Mouse (Mus musculus): ENCODE measurements around the gene Pdlim5. TPM values are rescaled to one million over a fixed set of nuclear protein-coding genes. Genes with fewer than 3 reads are reported as not detected.
"Not testable (repeated sequence)": the region's sequence is repeated elsewhere in the genome, so short reads cannot be mapped to it uniquely, and the experiment has no call there.

Pdlim5 gene
- polyA plus RNA-seq, 1 experiment from 2014 or later, result 246 TPM

- Histone ChIP-seq H3K9ac (ENCODE audit: low read length) (no peak overlapping the region), H3K4me1 (ENCODE audit: control insufficient read depth, insufficient read depth, low read length) (no peaks in the 10 kb centered on the region), H3K9me3 (replicated peaks; ENCODE audit: control insufficient read depth, low read length) (no peaks in the 10 kb centered on the region), H3K27ac (ENCODE audit: low read length) (no peak overlapping the region), H3K4me2 (ENCODE audit: low read depth, low read length) (no peak overlapping the region), H3K27me3 (ENCODE audit: control insufficient read depth, insufficient read depth, low read length) (no peaks in the 10 kb centered on the region), H3K36me3 (ENCODE audit: control insufficient read depth, insufficient read depth) (no peaks in the 10 kb centered on the region), H3K4me3 (ENCODE audit: low read length) (no peak overlapping the region)
- no peak for ATAC-seq (replicated peaks; ENCODE audit: extremely low read depth, insufficient read depth, low FRiP score)
- 78% methylated on average over 3 of the region's 3 CpGs for WGBS
Measured at GRCm38 (mm10) chr3:142212186-142212585, 183.3 kb downstream of the Pdlim5 start.

- 63% methylated on average over 6 of the region's 6 CpGs for WGBS
Measured at GRCm38 (mm10) chr3:142209981-142210380, 185.5 kb downstream of the Pdlim5 start.

GRCm38 (mm10) chr3:142209057-142209456 lies 186.4 kb downstream of the Pdlim5 start:
- Histone ChIP-seq H3K9ac (ENCODE audit: low read length) (no peak overlapping the region), H3K36me3 (ENCODE audit: control insufficient read depth, insufficient read depth) (no peaks in the 10 kb centered on the region), H3K27me3 (ENCODE audit: control insufficient read depth, insufficient read depth, low read length) (no peaks in the 10 kb centered on the region), H3K9me3 (replicated peaks; ENCODE audit: control insufficient read depth, low read length) (no peaks in the 10 kb centered on the region), H3K4me3 (ENCODE audit: low read length) (no peak overlapping the region), H3K4me2 (ENCODE audit: low read depth, low read length) (no peak overlapping the region), H3K27ac (ENCODE audit: low read length) (no peak overlapping the region), H3K4me1 (ENCODE audit: control insufficient read depth, insufficient read depth, low read length) (no peaks in the 10 kb centered on the region)
- 83% methylated on average over 11 of the region's 11 CpGs for WGBS
- ATAC-seq (replicated peaks; ENCODE audit: extremely low read depth, insufficient read depth, low FRiP score), result no peak

More at GRCm38 (mm10) chr3:142209981-142210380, 185.5 kb downstream of the Pdlim5 start:
- H3K36me3 ChIP-seq (ENCODE audit: control insufficient read depth, insufficient read depth), result no peaks in the 10 kb centered on the region
- no peak overlapping the region for H3K4me2 ChIP-seq (ENCODE audit: low read depth, low read length)
- H3K4me3 ChIP-seq (ENCODE audit: low read length), result no peak overlapping the region
- H3K27ac ChIP-seq (ENCODE audit: low read length), result no peak overlapping the region
- H3K4me1 ChIP-seq (ENCODE audit: control insufficient read depth, insufficient read depth, low read length), result no peaks in the 10 kb centered on the region
- no peaks in the 10 kb centered on the region for H3K9me3 ChIP-seq (replicated peaks; ENCODE audit: control insufficient read depth, low read length)
- no peaks in the 10 kb centered on the region for H3K27me3 ChIP-seq (ENCODE audit: control insufficient read depth, insufficient read depth, low read length)
- H3K9ac ChIP-seq (ENCODE audit: low read length), result no peak overlapping the region
- ATAC-seq (replicated peaks; ENCODE audit: extremely low read depth, insufficient read depth, low FRiP score), result no peak

GRCm38 (mm10) chr3:142207488-142207887 lies 188.0 kb downstream of the Pdlim5 start:
- 78% methylated on average over 6 of the region's 6 CpGs for WGBS
- H3K27ac ChIP-seq (ENCODE audit: low read length), result no peak overlapping the region
- H3K9ac ChIP-seq (ENCODE audit: low read length), result no peak overlapping the region
- no peaks in the 10 kb centered on the region for H3K9me3 ChIP-seq (replicated peaks; ENCODE audit: control insufficient read depth, low read length)
- H3K4me1 ChIP-seq (ENCODE audit: control insufficient read depth, insufficient read depth, low read length), result no peaks in the 10 kb centered on the region
- no peak overlapping the region for H3K4me2 ChIP-seq (ENCODE audit: low read depth, low read length)
- H3K36me3 ChIP-seq (ENCODE audit: control insufficient read depth, insufficient read depth), result no peaks in the 10 kb centered on the region
- no peak overlapping the region for H3K4me3 ChIP-seq (ENCODE audit: low read length)
- ATAC-seq (replicated peaks; ENCODE audit: extremely low read depth, insufficient read depth, low FRiP score), result no peak
- no peaks in the 10 kb centered on the region for H3K27me3 ChIP-seq (ENCODE audit: control insufficient read depth, insufficient read depth, low read length)

- no peaks in the 10 kb centered on the region for H3K9me3 ChIP-seq (replicated peaks; ENCODE audit: control insufficient read depth, low read length)
- H3K27me3 ChIP-seq (ENCODE audit: control insufficient read depth, insufficient read depth, low read length), result no peaks in the 10 kb centered on the region
- H3K4me1 ChIP-seq (ENCODE audit: control insufficient read depth, insufficient read depth, low read length), result no peaks in the 10 kb centered on the region
- ATAC-seq (replicated peaks; ENCODE audit: extremely low read depth, insufficient read depth, low FRiP score), result no peak
- no peak overlapping the region for H3K9ac ChIP-seq (ENCODE audit: low read length)
- WGBS, result 81% methylated on average over 3 of the region's 3 CpGs
- no peaks in the 10 kb centered on the region for H3K36me3 ChIP-seq (ENCODE audit: control insufficient read depth, insufficient read depth)
- no peak overlapping the region for H3K4me2 ChIP-seq (ENCODE audit: low read depth, low read length)
- no peak overlapping the region for H3K4me3 ChIP-seq (ENCODE audit: low read length)
- no peak overlapping the region for H3K27ac ChIP-seq (ENCODE audit: low read length)
Measured at GRCm38 (mm10) chr3:142206316-142206715, 189.2 kb downstream of the Pdlim5 start.

- no peak overlapping the region for H3K27ac ChIP-seq (ENCODE audit: low read length)
- H3K4me1 ChIP-seq (ENCODE audit: control insufficient read depth, insufficient read depth, low read length), result no peaks in the 10 kb centered on the region
- WGBS, result 83% methylated on average over 8 of the region's 8 CpGs
- no peak for ATAC-seq (replicated peaks; ENCODE audit: extremely low read depth, insufficient read depth, low FRiP score)
- H3K9me3 ChIP-seq (replicated peaks; ENCODE audit: control insufficient read depth, low read length), result peaks cover 4% of the 10 kb centered on the region
- H3K9ac ChIP-seq (ENCODE audit: low read length), result no peak overlapping the region
- no peaks in the 10 kb centered on the region for H3K36me3 ChIP-seq (ENCODE audit: control insufficient read depth, insufficient read depth)
- H3K27me3 ChIP-seq (ENCODE audit: control insufficient read depth, insufficient read depth, low read length), result no peaks in the 10 kb centered on the region
- H3K4me3 ChIP-seq (ENCODE audit: low read length), result no peak overlapping the region
- H3K4me2 ChIP-seq (ENCODE audit: low read depth, low read length), result no peak overlapping the region
Measured at GRCm38 (mm10) chr3:142196142-142196541, 199.4 kb downstream of the Pdlim5 start.

GRCm38 (mm10) chr3:142191627-142192026 lies 203.9 kb downstream of the Pdlim5 start:
- not testable (repeated sequence) for H3K4me1 ChIP-seq (ENCODE audit: control insufficient read depth, insufficient read depth, low read length); H3K36me3 ChIP-seq (ENCODE audit: control insufficient read depth, insufficient read depth); H3K9ac ChIP-seq (ENCODE audit: low read length); H3K27me3 ChIP-seq (ENCODE audit: control insufficient read depth, insufficient read depth, low read length); H3K27ac ChIP-seq (ENCODE audit: low read length); H3K4me3 ChIP-seq (ENCODE audit: low read length); H3K9me3 ChIP-seq (replicated peaks; ENCODE audit: control insufficient read depth, low read length); ATAC-seq (replicated peaks; ENCODE audit: extremely low read depth, insufficient read depth, low FRiP score); H3K4me2 ChIP-seq (ENCODE audit: low read depth, low read length)

Other genes starting within 250 kb of the Pdlim5 start
- gene Bmpr1b, start 226.3 kb downstream of the Pdlim5 start, polyA plus RNA-seq (2015; fragmentation: Nextera tagmentation; extraction: Ambion mirVana), result 0.37 and 0.75 TPM in 2 replicates
- gene Gbp5, start 98.3 kb upstream of the Pdlim5 start, polyA plus RNA-seq (2015; fragmentation: Nextera tagmentation; extraction: Ambion mirVana), result 0.19 and 0.21 TPM in 2 replicates
- 4.5 and 7.2 TPM in 2 replicates for gene Gbp7, start 134.6 kb upstream of the Pdlim5 start, polyA plus RNA-seq (2015; fragmentation: Nextera tagmentation; extraction: Ambion mirVana)
- 2.9 and 4.3 TPM in 2 replicates for gene Gbp3, start 164.3 kb upstream of the Pdlim5 start, polyA plus RNA-seq (2015; fragmentation: Nextera tagmentation; extraction: Ambion mirVana)
- not detected in 2 replicates for gene Gbp2b, start 199.2 kb upstream of the Pdlim5 start, polyA plus RNA-seq (2015; fragmentation: Nextera tagmentation; extraction: Ambion mirVana)
- gene Gbp2, start 224.9 kb upstream of the Pdlim5 start, polyA plus RNA-seq (2015; fragmentation: Nextera tagmentation; extraction: Ambion mirVana), result 2.5 and 4.7 TPM in 2 replicates

Data from heart, embryonic 16.5 days (tissue).